Mouse (Mus musculus) thymus, postnatal 0 days (tissue): ENCODE measurements around the gene Rara. TPM values are rescaled to one million over a fixed set of nuclear protein-coding genes. Genes with fewer than 3 reads are reported as not detected.

ENCODE experiments used
- DNase-seq: peaks from one replicate; pipeline ENCODE4 v3.0.0-alpha.2; 2015; ENCODE audit warnings: low spot score
- polyA plus RNA-seq: library from polyadenylated mRNA; unstranded; fragments of >200 nt; fragmentation: Nextera tagmentation; extraction: Ambion mirVana; gene quantifications from 2 replicates; pipeline ENCODE4 v1.2.1, GENCODE M21; 2015

Gene Rara
- polyA plus RNA-seq, 1 experiment from 2014 or later = 40.4 TPM

DNA sequence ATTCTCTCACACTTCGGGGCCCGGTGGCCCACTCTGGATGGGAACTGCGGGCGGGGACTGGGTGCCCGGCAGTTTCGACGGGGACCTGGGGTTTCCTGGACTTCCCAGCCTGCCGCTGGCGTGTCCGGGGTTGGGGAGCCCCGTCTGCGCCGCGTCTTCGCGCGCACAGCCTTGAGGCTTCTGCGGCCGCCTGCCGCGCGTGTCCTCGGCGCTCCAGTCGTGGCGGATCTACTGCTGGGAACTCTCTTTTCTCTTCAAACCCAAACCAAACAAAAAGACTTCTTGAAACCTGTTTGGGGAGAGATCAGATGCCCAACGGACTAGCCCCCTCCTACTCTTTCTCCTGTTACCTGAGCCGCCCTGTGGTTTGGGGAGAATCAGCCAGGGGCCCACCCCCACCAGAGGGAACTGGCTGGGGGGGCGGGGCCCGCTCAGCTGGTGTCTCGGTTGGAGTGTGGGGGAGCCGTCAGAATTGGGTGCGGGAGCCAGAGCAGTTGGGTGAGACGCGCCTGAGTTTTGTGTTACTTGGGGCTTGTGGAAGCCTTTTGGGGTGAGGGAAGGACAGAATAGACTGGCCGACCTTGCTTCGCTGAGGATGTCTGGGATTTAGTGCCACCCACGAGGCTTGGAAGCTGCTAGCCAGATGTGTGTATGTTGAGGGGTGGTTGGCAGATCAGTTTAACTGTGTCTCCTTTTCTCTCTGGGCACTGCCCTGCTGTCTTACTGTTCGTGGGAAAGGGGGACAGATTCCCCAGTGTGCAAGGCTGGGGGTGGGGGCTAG is 10.5 kb downstream of the Rara start:
- peak; percentile 70 for DNase-seq

DNA sequence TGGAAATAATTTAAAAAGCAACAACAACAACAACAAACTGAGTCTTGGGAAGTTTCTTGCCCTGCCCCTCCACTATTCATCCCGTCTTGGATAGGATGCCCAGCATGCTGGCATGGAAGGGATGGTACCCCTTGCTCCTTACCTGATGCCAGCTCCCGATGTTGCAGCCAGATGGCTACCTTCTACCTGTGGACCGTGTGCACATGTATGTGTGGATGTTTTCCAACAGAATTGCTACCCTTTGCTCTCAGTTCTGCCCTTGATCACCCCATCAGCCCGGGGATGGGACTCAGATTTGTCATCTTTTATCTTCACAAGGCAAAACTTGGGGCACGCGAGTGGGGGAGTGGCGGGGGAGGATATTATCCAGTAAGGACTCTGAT is 11.1 kb downstream of the Rara start:
- DNase-seq = no peak

DNA sequence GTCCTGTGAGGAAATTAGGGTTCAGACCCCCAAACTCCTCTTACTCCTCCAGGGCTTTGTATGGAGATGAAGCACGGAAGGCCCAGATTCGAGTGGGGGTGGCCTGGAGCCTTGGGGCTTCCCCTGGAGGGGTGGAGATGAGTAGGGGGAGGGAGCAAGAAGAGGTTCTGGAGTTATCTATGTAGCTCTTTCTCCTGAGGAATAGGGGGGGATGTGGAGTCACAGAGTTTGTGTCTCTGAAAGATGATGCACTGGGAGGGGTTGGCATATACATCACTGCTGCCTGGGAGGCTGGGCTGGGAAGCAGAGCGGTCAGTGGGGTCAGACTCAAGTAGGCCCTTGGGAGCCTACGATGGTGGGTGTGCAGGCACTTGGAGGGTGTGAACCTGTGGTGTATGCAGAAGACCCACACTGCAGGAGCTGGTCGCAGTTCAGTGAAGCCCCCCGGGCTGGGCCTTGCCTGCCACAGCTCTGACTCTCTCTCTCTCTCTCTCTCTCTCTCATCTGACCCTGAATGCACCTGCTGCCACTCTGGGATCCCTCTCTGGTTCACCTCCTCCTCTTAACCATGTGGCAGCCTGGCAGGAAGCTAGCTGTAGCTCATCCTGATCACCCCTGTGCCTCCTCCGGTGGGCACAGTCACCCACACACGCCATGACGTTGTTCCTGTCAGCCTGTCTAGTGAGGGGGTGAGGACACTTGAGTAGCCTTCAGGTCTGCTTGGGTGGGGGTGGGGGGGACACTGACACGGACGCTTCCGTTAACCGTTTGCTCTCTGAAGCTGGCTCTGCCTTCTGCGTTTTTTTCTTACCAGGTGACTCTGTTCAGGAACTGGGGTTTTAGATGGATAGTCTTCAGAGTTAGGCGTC is 11.7 kb downstream of the Rara start:
- DNase-seq = peak; percentile 81

- DNase-seq = no peak
Measured at GRCm38 (mm10) chr11:98939953-98940641, 12.5 kb downstream of the Rara start.

DNA sequence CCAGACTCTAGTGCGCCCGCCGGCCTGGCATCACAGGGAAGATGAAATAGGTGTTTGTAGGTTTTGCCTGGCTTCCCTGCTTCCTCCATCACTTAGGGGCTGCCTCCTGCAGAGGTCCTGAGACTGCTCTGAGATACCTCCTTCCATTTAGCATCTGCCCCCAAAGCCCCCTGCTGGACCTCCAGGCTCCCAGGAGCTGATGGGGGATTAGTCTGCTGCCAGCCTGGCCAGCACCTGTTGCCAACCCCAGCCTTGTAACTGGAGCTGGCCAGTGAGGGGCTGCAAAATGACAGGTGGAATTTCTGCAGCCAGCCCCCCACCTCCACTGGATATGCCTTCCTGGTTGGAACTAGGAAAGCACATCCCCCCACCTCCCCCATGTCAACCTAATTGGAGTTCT is 13.2 kb downstream of the Rara start:
- DNase-seq = no peak

DNA sequence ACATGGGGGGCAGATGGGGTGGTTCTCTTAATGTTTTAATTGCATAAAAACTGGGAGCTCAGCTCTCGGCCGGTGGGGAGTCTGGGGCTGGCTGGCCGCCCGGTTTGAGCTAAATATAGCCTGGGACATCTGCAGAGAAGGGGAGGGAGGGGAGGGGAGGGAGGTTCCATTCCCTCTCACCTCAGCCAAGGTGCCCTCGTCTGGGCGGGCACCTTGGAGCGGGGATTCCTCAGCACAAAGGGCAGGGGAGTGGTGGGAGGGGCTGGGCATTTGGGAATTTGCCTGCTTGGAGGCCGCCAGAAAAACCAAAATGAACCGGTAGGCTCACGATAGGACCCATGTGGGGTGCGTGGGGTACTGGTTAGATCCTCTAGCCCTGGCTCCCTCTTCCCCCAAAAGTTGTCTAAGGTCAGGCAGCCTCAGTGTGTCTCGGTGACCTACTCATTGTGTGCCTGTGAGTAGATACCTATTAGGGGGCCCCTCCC is 13.8 kb downstream of the Rara start:
- DNase-seq = no peak

GRCm38 (mm10) chr11:98941826-98942550 is 14.4 kb downstream of the Rara start:
- peak; percentile 97 for DNase-seq

DNA sequence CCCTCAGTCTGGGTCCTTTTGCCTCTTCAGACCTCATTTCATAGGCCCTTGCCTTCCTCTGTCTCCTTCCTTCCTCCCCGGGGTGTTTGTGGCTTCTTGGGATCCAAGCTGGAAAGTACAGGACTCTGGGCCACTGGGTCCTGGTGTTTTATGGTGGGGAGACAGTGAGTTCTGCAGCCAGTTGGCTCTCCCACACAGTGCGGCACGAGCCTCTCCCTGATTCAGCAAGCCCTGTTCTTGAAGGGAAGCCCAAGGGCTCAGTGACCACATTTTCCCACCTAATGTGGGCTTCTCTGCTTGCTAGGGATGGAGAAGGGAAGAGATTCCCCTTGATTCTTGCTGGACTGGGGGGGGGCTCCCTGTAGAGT is 14.9 kb downstream of the Rara start:
- no peak for DNase-seq

DNA sequence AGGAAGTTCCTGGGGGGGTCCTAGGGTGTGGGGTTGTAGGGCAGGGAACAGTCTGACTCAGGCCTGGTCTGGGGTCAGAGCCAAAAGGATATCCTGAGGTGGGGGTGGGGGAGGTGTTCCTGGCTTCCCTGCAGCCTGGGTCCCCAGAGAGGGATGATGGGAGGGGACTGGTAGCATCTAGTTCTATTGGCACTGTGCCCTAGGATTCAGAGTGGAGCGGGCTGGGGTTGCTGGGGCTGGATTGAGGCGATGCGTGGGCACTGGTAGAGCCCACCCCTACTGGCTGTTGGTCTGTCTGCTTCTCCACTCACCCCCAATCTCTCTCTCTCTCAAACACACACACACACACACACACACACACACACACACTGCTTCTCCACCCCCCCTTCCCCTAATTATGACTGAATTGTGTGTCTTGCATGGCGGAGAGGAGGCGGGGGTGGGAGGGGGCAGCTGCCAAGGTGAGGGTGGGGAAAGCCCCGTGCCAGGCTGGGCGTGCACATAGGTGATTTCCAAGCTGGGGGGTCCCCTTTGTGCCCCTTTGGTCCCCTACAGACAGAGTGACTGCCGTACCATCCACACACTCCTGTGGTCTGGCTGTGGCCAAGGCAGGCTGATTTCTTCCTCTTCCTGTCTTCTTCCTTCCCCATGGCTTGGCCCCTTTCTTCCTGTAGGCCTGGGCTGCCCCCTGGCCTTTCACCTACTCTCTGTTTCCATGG is 15.5 kb downstream of the Rara start:
- no peak for DNase-seq

GRCm38 (mm10) chr11:98943741-98944461 is 16.3 kb downstream of the Rara start:
- no peak for DNase-seq

DNA sequence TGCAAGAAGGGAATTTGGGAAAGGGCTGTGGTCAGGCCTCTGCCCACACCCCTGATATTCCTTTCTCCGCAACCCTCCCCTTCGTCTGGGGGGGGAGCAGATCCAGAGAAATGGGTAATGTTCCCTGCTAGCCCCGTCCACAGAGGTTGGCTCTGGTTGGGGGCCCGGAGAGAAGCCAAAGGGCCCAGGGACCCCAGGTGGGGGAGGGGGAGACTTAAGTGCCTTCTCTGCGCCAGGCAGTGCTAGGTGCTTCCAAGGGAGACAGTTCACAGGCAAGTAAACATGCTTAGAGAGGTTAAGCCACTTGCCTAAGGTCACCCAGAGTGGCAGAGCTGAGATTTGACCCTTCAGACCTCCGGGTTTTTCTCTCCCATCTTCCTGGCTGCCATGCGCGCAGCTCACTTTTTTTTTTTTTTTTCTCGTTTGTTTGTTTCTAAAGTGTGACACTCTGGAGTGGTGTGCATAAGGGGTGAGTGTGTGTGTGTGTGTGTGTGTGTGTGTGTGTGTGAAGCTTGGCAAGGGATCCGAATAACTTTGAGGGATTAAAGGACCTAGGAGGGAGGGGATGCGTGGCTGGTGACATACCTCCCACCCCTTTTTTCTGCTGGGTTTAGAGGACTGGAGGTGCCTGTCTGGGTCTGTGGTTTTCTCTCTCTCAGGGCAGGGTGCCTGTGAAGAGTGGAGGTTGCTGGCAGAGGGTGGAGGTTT is 17.4 kb downstream of the Rara start:
- DNase-seq = peak; percentile 62

- DNase-seq = no peak
Measured at GRCm38 (mm10) chr11:98945605-98945977, 18.0 kb downstream of the Rara start.

- no peak for DNase-seq
Measured at GRCm38 (mm10) chr11:98947969-98948569, 20.5 kb downstream of the Rara start.

- no peak for DNase-seq
Measured at GRCm38 (mm10) chr11:98949242-98949957, 21.8 kb downstream of the Rara start.

DNA sequence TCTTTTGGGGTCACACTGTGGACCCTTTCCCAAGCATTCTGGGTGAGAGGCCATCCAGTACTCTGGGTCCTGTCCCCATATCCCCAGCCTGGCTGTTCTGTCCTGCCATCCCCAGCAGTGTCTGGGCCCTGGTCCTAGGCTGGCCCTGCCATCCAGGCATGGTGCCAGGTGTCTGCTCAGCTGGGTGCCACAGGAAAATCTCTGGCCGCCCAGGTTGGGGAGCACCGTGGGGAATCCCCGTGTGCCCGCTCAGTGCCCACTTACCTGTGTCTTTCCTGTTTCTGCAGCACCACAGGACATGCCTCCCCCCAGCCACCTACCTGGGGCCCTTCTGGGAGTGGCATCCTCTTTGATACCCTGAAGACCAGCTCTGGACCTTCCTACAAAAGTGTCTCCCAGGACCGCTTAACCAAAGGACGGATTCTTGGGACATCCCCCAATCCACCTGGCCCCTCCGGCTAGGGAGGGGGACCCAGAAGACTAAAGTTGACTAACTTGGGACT is 22.4 kb downstream of the Rara start:
- no peak for DNase-seq

GRCm38 (mm10) chr11:98950484-98950883 is 22.9 kb downstream of the Rara start:
- DNase-seq = no peak

DNA sequence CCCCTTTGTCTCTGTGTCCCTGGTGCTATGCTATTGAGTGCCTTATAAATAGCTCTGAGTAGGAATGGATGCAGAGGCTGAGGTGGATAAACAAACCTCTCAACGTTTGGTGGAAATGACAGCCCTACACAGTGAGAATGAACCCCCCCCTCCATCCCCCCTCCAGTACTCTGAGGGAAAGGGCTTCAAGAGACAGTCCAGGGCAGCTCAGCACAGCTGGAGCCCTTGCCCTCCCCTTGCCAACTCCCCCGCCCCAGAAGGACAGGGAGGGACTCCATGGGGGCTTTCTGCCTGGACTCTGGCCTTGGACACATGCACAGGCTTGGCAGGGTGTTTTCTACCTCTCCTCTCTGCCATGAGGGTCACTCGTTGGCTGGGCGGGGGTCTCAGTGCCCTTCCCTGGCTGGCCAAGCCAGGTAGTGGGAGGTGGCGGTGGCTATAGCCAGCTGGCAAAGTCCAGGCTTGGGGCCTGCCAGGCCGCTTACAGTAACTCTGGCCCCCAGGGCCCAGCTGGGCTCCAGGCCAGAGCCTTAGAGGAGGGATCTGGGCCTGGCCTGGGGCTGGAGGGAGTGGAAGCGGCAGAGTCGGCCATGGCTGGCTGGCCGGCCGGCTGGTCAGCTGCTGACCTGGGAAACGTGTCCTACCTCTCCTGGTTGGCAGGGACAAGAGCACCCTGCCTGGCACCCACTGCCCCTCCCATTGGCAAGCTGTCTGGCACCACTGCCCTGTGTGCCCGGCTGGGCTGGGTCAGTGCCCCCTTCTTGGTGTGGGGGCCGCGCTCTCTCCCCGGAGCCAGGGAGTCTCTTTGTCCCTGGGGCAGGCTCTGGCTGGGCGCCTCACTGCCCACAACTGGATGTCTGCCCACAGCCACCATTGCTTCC is 23.6 kb downstream of the Rara start:
- no peak for DNase-seq
